Mouse (Mus musculus) midbrain, embryonic 15.5 days (tissue): Measurements from ENCODE around the gene Dag1. TPM values are rescaled to one million over a fixed set of nuclear protein-coding genes. Genes with fewer than 3 reads are reported as not detected.

Source experiments
- ATAC-seq: fragments of 200-750 bp; cut with Nextera tagmentation; replicated peaks from 2 replicates; pipeline ENCODE4 v1.8.0; 2017; ENCODE audit warnings: moderate TSS enrichment
- H3K27ac ChIP-seq: fragments of 300-500 bp; sonication (generic); 2 replicates; pipeline ENCODE4 v1.5.1; 2015; ENCODE audit warnings: mild to moderate bottlenecking, inconsistent platforms
- H3K27me3 ChIP-seq: fragments of 300-500 bp; sonication (generic); replicated peaks from 2 replicates; pipeline ENCODE4 v1.6.1; 2015; ENCODE audit warnings: inconsistent platforms
- H3K36me3 ChIP-seq: fragments of 300-500 bp; sonication (generic); replicated peaks from 2 replicates; pipeline ENCODE4 v1.6.1; 2015; ENCODE audit warnings: inconsistent platforms
- H3K4me1 ChIP-seq: fragments of 300-500 bp; sonication (generic); 2 replicates; pipeline ENCODE4 v1.6.1; 2015; ENCODE audit warnings: inconsistent platforms
- H3K4me2 ChIP-seq: fragments of 300-500 bp; sonication (generic); 2 replicates; pipeline ENCODE4 v1.6.1; 2015; ENCODE audit warnings: inconsistent platforms, mild to moderate bottlenecking, moderate library complexity
- H3K4me3 ChIP-seq: fragments of 300-500 bp; sonication (generic); 2 replicates; pipeline ENCODE4 v1.5.1; 2015; ENCODE audit warnings: mild to moderate bottlenecking, inconsistent platforms
- H3K9ac ChIP-seq: fragments of 300-500 bp; sonication (generic); 2 replicates; pipeline ENCODE4 v1.6.1; 2015; ENCODE audit warnings: mild to moderate bottlenecking, inconsistent platforms
- H3K9me3 ChIP-seq: fragments of 300-500 bp; sonication (generic); 2 replicates; pipeline ENCODE4 v1.6.1; 2016; ENCODE audit warnings: inconsistent platforms
- WGBS: fragments of 180-500 bp; shearing (Covaris S2); methylation state at CpG from one replicate; pipeline ENCODE4 v1.1.7; 2015; ENCODE audit warnings: mixed read lengths; 5-methylcytosine and 5-hydroxymethylcytosine counted together
- polyA plus RNA-seq: library from polyadenylated mRNA; unstranded; fragments of >200 nt; fragmentation: Nextera tagmentation; extraction: Ambion mirVana; gene quantifications from 2 replicates; pipeline ENCODE4 v1.2.1, GENCODE M21; 2015

The Dag1 gene
- polyA plus RNA-seq, 1 experiment from 2014 or later = 69.3 TPM

DNA sequence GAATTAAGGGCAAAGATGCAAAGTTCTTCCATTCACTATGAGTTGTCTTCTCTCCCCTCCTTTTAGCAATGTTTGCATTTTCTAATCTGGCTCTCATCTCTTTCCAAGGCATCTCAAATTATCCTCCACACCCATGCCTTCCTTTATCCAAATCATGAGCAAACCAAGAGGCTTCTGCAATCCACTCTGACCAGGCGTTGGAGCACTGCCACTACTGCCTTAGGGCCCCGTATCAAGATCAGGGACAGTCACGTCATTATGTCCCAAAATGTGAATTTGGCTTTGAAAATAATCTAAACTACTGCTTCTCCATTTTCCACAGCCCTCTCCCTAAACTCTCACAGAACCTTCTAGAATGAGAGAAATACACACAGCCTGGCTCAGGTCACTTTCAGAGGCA is 19.2 kb downstream of the Dag1 start:
- ATAC-seq = no peak

DNA sequence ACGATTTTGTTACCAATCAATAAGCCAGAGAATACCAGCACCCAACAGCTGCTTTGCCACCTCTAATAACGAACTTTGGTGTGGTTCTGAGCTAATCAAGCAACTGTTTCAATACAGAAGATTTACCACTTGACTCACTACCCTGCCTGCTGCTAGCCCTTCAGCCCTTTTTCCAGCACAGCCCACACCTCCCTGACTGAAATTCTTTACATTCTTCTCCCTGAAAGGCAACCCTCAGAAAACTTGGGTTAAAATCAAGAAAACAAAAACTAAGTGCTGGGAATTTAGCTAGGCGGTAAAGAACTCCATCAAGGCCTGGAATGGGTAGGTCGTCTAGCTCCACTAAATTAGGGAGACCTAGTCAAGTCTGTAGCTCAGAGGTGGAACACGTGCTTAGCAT is 23.8 kb downstream of the Dag1 start:
- 83% methylated on average over 5 of the region's 5 CpGs for WGBS
- no peak for ATAC-seq

More for the DNA sequence above, 19.2 kb downstream of the Dag1 start:
- H3K4me2 ChIP-seq = no peak overlapping the region
- no peak overlapping the region for H3K9ac ChIP-seq
- 94% methylated on average over 3 of the region's 3 CpGs for WGBS
- no peaks in the 10 kb centered on the region for H3K36me3 ChIP-seq
- H3K4me3 ChIP-seq = no peak overlapping the region
- H3K27me3 ChIP-seq = no peaks in the 10 kb centered on the region
- H3K27ac ChIP-seq = no peak overlapping the region
- no peaks in the 10 kb centered on the region for H3K9me3 ChIP-seq
- no peaks in the 10 kb centered on the region for H3K4me1 ChIP-seq

DNA sequence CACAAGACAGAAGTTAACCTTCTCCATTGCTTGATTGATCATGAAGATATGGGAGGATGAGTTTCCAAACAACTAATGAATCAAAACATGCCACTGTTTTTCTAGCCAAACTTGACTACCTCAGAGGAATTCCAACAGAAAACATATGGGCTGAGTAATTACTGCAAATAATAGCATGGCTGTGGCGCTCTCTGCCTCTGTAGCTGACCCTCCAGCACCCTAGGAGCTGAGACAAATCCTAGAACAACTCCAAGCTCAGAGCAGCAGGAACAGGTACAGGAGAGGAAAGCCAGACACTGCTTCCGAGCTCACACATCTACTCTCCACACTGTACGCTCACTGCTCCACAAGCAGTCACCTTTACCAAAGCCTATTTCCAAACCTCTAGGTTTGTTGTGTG is 24.9 kb downstream of the Dag1 start:
- H3K4me1 ChIP-seq = no peaks in the 10 kb centered on the region
- no peaks in the 10 kb centered on the region for H3K9me3 ChIP-seq
- H3K27me3 ChIP-seq = no peaks in the 10 kb centered on the region
- H3K9ac ChIP-seq = no peak overlapping the region
- whole genome bisulfite sequencing = 88% methylated on average over 3 of the region's 3 CpGs
- no peak overlapping the region for H3K27ac ChIP-seq
- no peaks in the 10 kb centered on the region for H3K36me3 ChIP-seq
- ATAC-seq = no peak
- no peak overlapping the region for H3K4me3 ChIP-seq
- no peak overlapping the region for H3K4me2 ChIP-seq

More for the DNA sequence above, 23.8 kb downstream of the Dag1 start:
- no peak overlapping the region for H3K27ac ChIP-seq
- H3K9me3 ChIP-seq = no peaks in the 10 kb centered on the region
- H3K4me2 ChIP-seq = no peak overlapping the region
- no peaks in the 10 kb centered on the region for H3K27me3 ChIP-seq
- H3K9ac ChIP-seq = no peak overlapping the region
- H3K4me3 ChIP-seq = no peak overlapping the region
- no peaks in the 10 kb centered on the region for H3K36me3 ChIP-seq
- H3K4me1 ChIP-seq = no peaks in the 10 kb centered on the region

DNA sequence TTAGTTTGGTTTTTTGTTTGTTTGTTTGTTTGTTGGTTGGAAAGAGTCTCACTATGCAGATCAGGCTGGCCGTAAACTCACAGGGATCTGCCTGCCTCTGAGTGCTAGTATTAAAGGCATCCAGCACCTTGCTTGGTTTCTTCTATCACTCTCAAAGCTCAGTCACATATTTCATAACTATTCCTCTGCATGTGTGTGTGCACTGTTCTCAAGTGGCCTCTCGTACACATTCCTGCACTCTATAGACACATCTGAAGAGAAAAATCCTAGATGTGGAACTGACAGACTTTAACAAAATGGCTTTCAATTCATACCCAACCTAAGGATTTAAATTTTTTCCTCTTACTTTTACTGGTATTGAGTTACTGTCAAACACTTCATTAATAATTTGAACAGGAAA is 25.4 kb downstream of the Dag1 start:
- WGBS = 95% methylated on average over 2 of the region's 2 CpGs
- no peak overlapping the region for H3K4me2 ChIP-seq
- H3K4me1 ChIP-seq = no peaks in the 10 kb centered on the region
- no peak for ATAC-seq
- no peaks in the 10 kb centered on the region for H3K36me3 ChIP-seq
- H3K4me3 ChIP-seq = no peak overlapping the region
- no peak overlapping the region for H3K27ac ChIP-seq
- H3K9ac ChIP-seq = no peak overlapping the region
- H3K9me3 ChIP-seq = no peaks in the 10 kb centered on the region
- no peaks in the 10 kb centered on the region for H3K27me3 ChIP-seq

DNA sequence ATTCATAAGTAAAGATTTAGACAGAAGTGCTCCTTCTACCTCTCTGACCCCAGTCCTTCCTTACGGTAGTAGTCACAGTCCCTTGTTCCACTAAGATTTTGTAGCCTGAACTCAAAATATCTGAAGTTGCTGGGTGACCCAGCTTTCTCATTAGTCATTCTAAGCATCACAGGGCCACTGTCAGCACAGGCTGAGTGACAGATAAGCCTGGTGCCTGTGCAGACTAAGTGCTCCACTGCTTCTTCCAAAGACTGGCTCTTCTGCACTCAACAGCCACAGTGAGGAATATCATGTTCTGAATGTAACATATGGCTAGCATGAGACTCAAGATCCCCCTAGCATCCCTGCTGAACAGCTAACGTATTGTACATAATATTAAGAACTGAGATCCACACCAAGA is 29.1 kb downstream of the Dag1 start:
- Histone ChIP-seq H3K9ac (no peak overlapping the region), H3K4me2 (no peak overlapping the region), H3K27me3 (no peaks in the 10 kb centered on the region), H3K4me3 (no peak overlapping the region), H3K36me3 (no peaks in the 10 kb centered on the region), H3K4me1 (no peaks in the 10 kb centered on the region), H3K27ac (no peak overlapping the region), H3K9me3 (no peaks in the 10 kb centered on the region)
- ATAC-seq = no peak
- WGBS = 89% methylated on average over 2 of the region's 2 CpGs

DNA sequence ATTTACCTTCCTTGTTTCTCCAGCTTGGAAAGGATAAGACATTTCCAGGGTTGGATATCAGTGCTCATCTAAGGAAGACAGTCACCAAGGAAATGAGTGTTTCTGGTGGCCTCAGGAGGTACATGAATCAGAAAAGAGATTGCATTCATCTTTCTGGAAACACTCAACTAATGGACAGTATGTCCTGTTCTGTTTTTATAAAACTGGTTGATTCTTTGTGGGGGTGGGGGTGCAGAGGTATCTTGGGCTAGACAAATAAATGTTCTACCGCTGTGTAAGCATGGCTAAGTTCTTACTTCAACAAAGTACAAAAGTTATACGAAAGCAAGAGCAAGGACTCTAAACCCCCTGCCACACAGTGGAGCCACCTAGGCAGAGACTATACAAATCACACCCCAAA is 30.9 kb downstream of the Dag1 start:
- H3K4me2 ChIP-seq = no peak overlapping the region
- H3K27me3 ChIP-seq = no peaks in the 10 kb centered on the region
- WGBS = 89% methylated on average over 2 of the region's 2 CpGs
- ATAC-seq = no peak
- no peaks in the 10 kb centered on the region for H3K36me3 ChIP-seq
- H3K9ac ChIP-seq = no peak overlapping the region
- no peak overlapping the region for H3K27ac ChIP-seq
- H3K4me3 ChIP-seq = no peak overlapping the region
- H3K9me3 ChIP-seq = no peaks in the 10 kb centered on the region
- H3K4me1 ChIP-seq = no peaks in the 10 kb centered on the region

DNA sequence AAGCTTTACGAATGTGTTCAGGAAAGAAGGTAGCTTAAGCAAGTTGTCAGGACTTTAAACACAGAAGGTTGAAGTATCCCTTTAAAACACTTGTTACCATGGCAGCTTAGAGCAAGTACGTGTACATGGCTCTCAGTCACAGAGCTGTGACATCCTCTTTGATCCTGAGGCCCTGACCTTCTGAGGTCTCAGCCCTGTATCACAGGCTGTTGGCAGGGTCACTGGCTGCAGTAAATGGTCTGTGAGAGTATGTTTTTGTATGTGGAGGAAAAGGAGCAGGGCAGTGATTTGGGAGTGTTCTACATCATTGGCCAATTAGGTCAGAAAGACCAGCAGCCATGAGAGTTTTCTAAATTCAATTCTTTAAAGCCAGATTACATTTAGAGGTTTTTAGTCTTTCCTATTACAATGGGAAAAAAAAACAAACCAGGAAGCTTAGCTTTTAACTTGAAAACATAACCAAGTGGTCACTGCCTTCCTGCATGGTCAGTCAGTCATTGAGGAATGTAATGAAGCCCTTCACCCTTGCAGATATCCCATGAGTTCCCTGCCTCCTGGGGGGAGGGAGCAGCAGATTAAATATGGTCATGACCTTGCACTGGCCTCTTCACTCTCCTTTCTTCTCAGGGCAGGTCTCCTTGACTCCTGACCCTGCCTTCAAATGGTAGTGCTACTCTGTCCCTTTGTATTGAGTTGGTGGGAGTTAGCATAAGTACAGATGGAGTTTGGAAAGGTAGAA is 35.7 kb downstream of the Dag1 start:
- Histone ChIP-seq H3K4me2 (no peak overlapping the region), H3K27me3 (no peaks in the 10 kb centered on the region), H3K36me3 (no peaks in the 10 kb centered on the region), H3K4me1 (no peaks in the 10 kb centered on the region), H3K9ac (no peak overlapping the region), H3K4me3 (no peak overlapping the region), H3K9me3 (no peaks in the 10 kb centered on the region), H3K27ac (no peak overlapping the region)
- ATAC-seq = no peak
- WGBS = 36% methylated on average over 2 of the region's 2 CpGs

DNA sequence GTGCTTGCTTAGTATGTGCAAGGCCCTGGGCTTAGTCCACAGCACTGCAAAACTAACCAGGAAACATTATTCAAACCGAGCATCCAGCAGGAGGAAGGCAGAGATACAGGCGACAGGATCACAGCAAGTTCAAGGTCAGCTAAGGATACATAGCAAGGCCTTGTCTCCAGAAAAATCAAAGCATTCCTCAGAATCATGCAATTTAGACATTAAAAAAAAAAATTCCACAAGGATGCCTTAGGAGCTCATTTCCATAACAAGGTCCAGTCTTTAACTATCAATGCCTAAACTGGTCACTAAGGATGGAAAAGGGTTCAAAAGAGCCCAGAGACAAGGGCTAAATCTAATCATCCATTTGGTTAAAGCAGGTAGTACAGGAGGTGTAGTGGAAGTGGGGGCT is 38.6 kb downstream of the Dag1 start:
- no peak overlapping the region for H3K4me3 ChIP-seq
- H3K9ac ChIP-seq = no peak overlapping the region
- WGBS = 78% methylated on average over 2 of the region's 2 CpGs
- no peak for ATAC-seq
- H3K36me3 ChIP-seq = no peaks in the 10 kb centered on the region
- no peak overlapping the region for H3K27ac ChIP-seq
- H3K27me3 ChIP-seq = no peaks in the 10 kb centered on the region
- no peaks in the 10 kb centered on the region for H3K9me3 ChIP-seq
- no peak overlapping the region for H3K4me2 ChIP-seq
- H3K4me1 ChIP-seq = no peaks in the 10 kb centered on the region; the same call in 1 of the 2 replicates

DNA sequence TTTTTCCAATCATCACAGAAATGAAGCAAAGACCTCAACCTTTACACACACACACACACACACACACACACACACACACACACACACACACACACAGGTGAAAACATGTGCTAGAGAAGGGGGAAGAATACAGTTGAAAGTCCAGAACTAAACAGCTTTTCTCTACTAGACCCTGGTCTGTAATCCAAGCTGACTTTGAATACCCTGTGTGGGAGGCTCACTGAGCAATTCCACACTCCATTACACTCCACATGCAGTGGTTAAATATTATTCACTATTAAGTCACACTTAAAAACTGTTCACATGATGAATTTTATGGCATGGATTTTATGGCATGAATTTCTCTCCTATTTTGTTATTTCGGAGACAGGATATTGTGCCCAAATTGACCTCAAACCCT is 40.1 kb downstream of the Dag1 start:
- H3K27me3 ChIP-seq = no peaks in the 10 kb centered on the region
- H3K4me3 ChIP-seq = no peak overlapping the region
- no peaks in the 10 kb centered on the region; the same call in 1 of the 2 replicates for H3K4me1 ChIP-seq
- H3K9me3 ChIP-seq = no peaks in the 10 kb centered on the region
- ATAC-seq = no peak
- no peak overlapping the region for H3K9ac ChIP-seq
- no peak overlapping the region for H3K4me2 ChIP-seq
- no peaks in the 10 kb centered on the region for H3K36me3 ChIP-seq
- H3K27ac ChIP-seq = no peak overlapping the region
- WGBS = 100% methylated on average over 1 of the region's 1 CpGs

DNA sequence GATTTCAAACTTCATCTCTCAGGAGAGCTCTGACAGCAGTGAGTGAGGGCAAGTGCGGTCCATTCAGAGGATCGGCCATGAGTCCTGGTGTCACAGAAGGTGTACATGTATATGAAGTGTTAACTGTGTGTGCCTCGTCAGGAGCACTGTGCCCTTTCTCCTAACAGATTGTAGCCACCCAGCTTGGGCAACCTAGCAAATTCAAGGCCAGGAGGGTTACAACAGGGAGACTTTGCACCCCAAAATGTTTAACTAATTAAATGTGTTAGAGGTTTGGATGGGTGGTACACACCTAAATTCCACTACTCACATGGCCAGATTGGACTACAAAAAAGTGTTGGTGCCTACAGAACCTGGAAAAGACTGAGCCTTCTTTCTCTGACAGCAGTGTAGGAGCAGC is 42.2 kb downstream of the Dag1 start:
- H3K27me3 ChIP-seq = no peaks in the 10 kb centered on the region
- no peaks in the 10 kb centered on the region for H3K9me3 ChIP-seq
- H3K27ac ChIP-seq = no peak overlapping the region
- H3K4me1 ChIP-seq = no peaks in the 10 kb centered on the region; the same call in 1 of the 2 replicates
- no peak overlapping the region for H3K4me3 ChIP-seq
- no peak overlapping the region for H3K4me2 ChIP-seq
- WGBS = 88% methylated on average over 3 of the region's 3 CpGs
- H3K36me3 ChIP-seq = peaks cover 4% of the 10 kb centered on the region
- no peak for ATAC-seq
- no peak overlapping the region for H3K9ac ChIP-seq

DNA sequence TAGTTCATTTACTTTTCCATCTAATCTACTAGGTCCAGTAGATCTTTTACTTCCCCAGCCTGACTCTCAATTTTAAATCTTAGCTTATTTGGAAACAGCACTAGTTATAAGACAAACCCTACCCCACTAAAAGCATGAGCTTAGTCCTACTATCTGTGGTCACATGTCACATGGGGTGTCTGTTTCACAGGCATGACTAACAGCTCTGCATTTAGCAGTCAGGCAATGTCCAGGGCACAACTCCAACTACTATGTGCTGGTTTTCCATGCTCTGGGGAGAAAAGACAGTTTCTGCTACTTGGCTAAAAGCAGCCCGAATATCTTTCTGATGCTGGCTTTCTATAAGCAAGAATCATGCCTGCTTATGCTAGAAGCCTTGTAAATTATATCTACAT is 43.4 kb downstream of the Dag1 start:
- Histone ChIP-seq H3K36me3 (peaks cover 4% of the 10 kb centered on the region), H3K4me1 (no peaks in the 10 kb centered on the region; the same call in 1 of the 2 replicates), H3K9ac (no peak overlapping the region), H3K9me3 (no peaks in the 10 kb centered on the region), H3K4me2 (no peak overlapping the region), H3K4me3 (no peak overlapping the region), H3K27ac (no peak overlapping the region), H3K27me3 (no peaks in the 10 kb centered on the region)
- ATAC-seq = no peak
- WGBS = 90% methylated on average over 1 of the region's 1 CpGs

DNA sequence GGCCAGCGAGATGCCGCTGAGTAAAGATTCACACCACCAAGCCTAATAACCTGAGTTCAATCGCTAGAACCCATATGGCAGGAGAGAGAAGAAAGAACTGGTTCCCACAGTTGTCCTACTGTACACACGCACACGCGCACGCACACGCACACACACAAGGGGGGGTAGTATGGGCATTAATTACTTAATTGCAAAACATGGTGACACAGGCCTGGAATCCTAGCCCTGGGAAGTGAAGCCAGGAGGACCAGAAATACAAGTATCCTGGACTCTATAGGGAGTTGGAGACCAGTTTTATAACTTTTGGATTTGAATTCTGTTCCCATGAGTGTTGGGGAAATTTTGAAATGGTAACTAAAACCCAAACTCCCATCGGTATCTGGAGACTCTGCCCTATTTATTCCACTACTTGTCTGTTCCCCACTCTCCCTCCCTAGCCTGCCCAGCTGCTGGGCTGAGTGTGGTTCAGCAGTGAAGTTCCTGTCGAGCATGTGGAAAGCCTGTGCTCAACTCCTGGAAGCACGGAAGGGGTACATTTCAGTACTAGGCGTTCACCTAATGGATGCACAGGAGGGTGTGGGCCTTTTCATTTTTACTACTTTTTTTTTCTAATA is 43.9 kb downstream of the Dag1 start:
- no peaks in the 10 kb centered on the region for H3K27me3 ChIP-seq
- ATAC-seq = no peak
- WGBS = 88% methylated on average over 12 of the region's 12 CpGs
- H3K4me1 ChIP-seq = no peaks in the 10 kb centered on the region; the same call in 1 of the 2 replicates
- peaks cover 4% of the 10 kb centered on the region for H3K36me3 ChIP-seq
- no peak overlapping the region for H3K27ac ChIP-seq
- H3K9me3 ChIP-seq = no peaks in the 10 kb centered on the region
- H3K4me3 ChIP-seq = no peak overlapping the region
- no peak overlapping the region for H3K9ac ChIP-seq
- no peak overlapping the region for H3K4me2 ChIP-seq

DNA sequence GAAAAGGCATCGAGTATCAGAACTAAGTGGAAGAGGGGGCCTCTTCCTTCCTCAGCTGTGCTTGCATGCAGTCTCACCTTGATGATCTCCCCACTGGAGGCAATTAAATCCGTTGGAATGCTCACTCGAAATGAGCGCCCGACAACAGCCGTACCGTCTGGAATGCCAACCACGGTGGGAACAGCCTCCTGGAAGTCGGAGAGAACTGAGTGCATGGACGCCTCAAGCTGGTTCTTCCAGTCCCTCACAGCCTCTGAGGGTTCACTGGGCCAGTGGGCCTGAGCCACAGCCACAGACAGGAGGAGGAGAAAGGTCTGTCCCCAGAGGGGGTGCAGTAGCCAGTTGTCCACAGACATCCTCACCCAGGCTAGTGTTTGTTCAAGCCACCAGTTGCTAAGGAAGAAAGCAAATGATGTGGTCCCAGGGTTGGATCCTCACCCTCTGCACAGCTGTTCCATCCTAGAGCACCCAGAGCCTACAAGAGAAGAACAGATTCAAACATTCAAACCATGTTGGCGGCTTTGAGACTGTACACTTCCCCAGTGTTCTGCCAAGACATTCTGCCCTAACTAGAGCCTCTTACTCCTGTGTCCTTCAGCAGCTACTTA is 45.7 kb downstream of the Dag1 start:
- 82% methylated on average over 11 of the region's 11 CpGs for WGBS
- H3K27me3 ChIP-seq = no peaks in the 10 kb centered on the region
- no peak for ATAC-seq

More for the DNA sequence above, 45.7 kb downstream of the Dag1 start:
- peaks cover 4% of the 10 kb centered on the region for H3K36me3 ChIP-seq
- H3K4me1 ChIP-seq = peaks cover 12% of the 10 kb centered on the region
- no peak overlapping the region for H3K4me2 ChIP-seq
- H3K27ac ChIP-seq = no peak overlapping the region
- no peak overlapping the region for H3K4me3 ChIP-seq
- no peak overlapping the region for H3K9ac ChIP-seq
- no peaks in the 10 kb centered on the region for H3K9me3 ChIP-seq
